Mouse (Mus musculus): ENCODE measurements around the gene Ror2.

- TF ChIP-seq NANOG (IDR thresholded peaks at IDR 0.05; ENCODE audit: borderline replicate concordance, low read length) (no peak), CTCF (conservative IDR thresholded peaks at IDR 0.05; ENCODE audit: low read length) (no peak)
Observed at GRCm38 (mm10) chr13:53176695-53177423, 109.1 kb downstream of the Ror2 start.

Measured in E14TG2a.4 (cell line).